8 mouse cellular contexts compared by ENCODE assay signal in genomic region chr2:5942416-5943032, GRCm38 (mm10). TPM values are rescaled to one million over a fixed set of nuclear protein-coding genes. Genes with fewer than 3 reads are reported as not detected.
DNase-seq lines count a peak whose midpoint lies in the region; ATAC-seq lines count a peak whose summit lies in the region.

Gene Dhtkd1 (minus strand): TSS chr2:5942792.

- H3K9ac ChIP-seq in embryonic facial prominence, embryonic 12.5 days = peak within 1 kb of the TSS; percentile 65
- H3K9ac ChIP-seq in intestine, embryonic 15.5 days = peak within 1 kb of the TSS; percentile 70

- H3K4me3 ChIP-seq in embryonic facial prominence, embryonic 12.5 days = peak within 1 kb of the TSS; percentile 67
- H3K4me3 ChIP-seq in intestine, embryonic 15.5 days (replicated peaks) = peak within 1 kb of the TSS; percentile 59
- H3K4me3 ChIP-seq in megakaryocyte, embryonic 14.5 days (replicated peaks) = peak within 1 kb of the TSS; percentile 90

- DNase-seq in adrenal gland, postnatal 4 days (ENCODE audit: low spot score in 2 of 2) = peak; percentile 31 to 52
- DNase-seq in left cerebral cortex, postnatal 14 days (ENCODE audit: low spot score in 2 of 2) = peak; percentile 60 to 67
- DNase-seq in right cerebral cortex, postnatal 10 days (ENCODE audit: low spot score in 2 of 2) = peak; percentile 86 to 90
- DNase-seq in urinary bladder, postnatal 4 days (ENCODE audit: low spot score in 2 of 2) = peak; percentile 48 to 70

- peak; percentile 96 for ATAC-seq in embryonic facial prominence, embryonic 12.5 days (ENCODE audit: insufficient number of reproducible peaks, insufficient read depth, low FRiP score, low TSS enrichment)
- peak; percentile 93 for ATAC-seq in granulocyte monocyte progenitor cell, adult 5-6 weeks (replicated peaks; ENCODE audit: poor library complexity, severe bottlenecking)
- ATAC-seq in intestine, embryonic 15.5 days = peak; percentile 95

- H3K36me3 ChIP-seq in embryonic facial prominence, embryonic 12.5 days = no peaks in the 10 kb centered on the region
- no peaks in the 10 kb centered on the region for H3K36me3 ChIP-seq in intestine, embryonic 15.5 days
- H3K36me3 ChIP-seq in megakaryocyte, embryonic 14.5 days (replicated peaks; ENCODE audit: low read length) = no peaks in the 10 kb centered on the region

- H3K4me2 ChIP-seq in embryonic facial prominence, embryonic 12.5 days (replicated peaks) = peak within 1 kb of the TSS; percentile 82
- peak within 1 kb of the TSS; percentile 96 for H3K4me2 ChIP-seq in intestine, embryonic 15.5 days (replicated peaks)

- no peaks in the 10 kb centered on the region for H3K9me3 ChIP-seq in embryonic facial prominence, embryonic 12.5 days
- H3K9me3 ChIP-seq in intestine, embryonic 15.5 days = no peaks in the 10 kb centered on the region
- H3K9me3 ChIP-seq in megakaryocyte, embryonic 14.5 days = no peaks in the 10 kb centered on the region

- intact Hi-C loops in left cerebral cortex, postnatal 14 days (cut with DNase I) = no loop called here

- no peaks in the 10 kb centered on the region for H3K27me3 ChIP-seq in embryonic facial prominence, embryonic 12.5 days
- no peaks in the 10 kb centered on the region for H3K27me3 ChIP-seq in intestine, embryonic 15.5 days (replicated peaks)
- H3K27me3 ChIP-seq in megakaryocyte, embryonic 14.5 days (replicated peaks) = peaks cover 7% of the 10 kb centered on the region

- H3K4me1 ChIP-seq in embryonic facial prominence, embryonic 12.5 days = no peaks in the 10 kb centered on the region
- no peaks in the 10 kb centered on the region for H3K4me1 ChIP-seq in intestine, embryonic 15.5 days (replicated peaks)
- peaks cover 28% of the 10 kb centered on the region for H3K4me1 ChIP-seq in megakaryocyte, embryonic 14.5 days

- under 1% methylated on average over 36 of the region's 36 CpGs for WGBS in embryonic facial prominence, embryonic 12.5 days
- WGBS in intestine, embryonic 15.5 days = under 1% methylated on average over 36 of the region's 36 CpGs

- H3K27ac ChIP-seq in embryonic facial prominence, embryonic 12.5 days = 0 out of 2 replicates have a peak within 1 kb of the TSS, but pooled peaks have one; percentile 6
- no peak within 1 kb of the TSS for H3K27ac ChIP-seq in intestine, embryonic 15.5 days

RNA-seq across cellular contexts. Expression of gene Dhtkd1, which starts in this region (rescaled TPM):
- total RNA-seq in adrenal gland, postnatal 4 days (2021) = 10 to 100 TPM in 1 of 2 experiments, 1 to 10 TPM in 1; 9.2 to 11.3 TPM
- polyA plus RNA-seq in embryonic facial prominence, embryonic 12.5 days (2016; fragmentation: Nextera tagmentation; extraction: Ambion mirVana) = 5.8 and 9.1 TPM in 2 replicates
- 0.45 and 3.7 TPM in 2 replicates for total RNA-seq in granulocyte monocyte progenitor cell, adult 5-6 weeks (2014; fragmentation: Nextera tagmentation)
- 0.10 and 0.17 TPM in 2 replicates for total RNA-seq in granulocyte monocyte progenitor cell, adult 5-6 weeks (2017)
- 2.8 and 3.5 TPM in 2 replicates for polyA plus RNA-seq in intestine, embryonic 15.5 days (2015; fragmentation: Nextera tagmentation; extraction: Ambion mirVana)
- 1 to 10 TPM; 6.6 to 8.6 TPM for total RNA-seq in left cerebral cortex, postnatal 14 days (2021)
- polyA plus RNA-seq in megakaryocyte, embryonic 14.5 days (2012; ENCODE audit: insufficient read depth, low replicate concordance) = not detected in 2 replicates
